Mouse (Mus musculus): ENCODE results near the gene Micu1.

Micu1 gene

DNA sequence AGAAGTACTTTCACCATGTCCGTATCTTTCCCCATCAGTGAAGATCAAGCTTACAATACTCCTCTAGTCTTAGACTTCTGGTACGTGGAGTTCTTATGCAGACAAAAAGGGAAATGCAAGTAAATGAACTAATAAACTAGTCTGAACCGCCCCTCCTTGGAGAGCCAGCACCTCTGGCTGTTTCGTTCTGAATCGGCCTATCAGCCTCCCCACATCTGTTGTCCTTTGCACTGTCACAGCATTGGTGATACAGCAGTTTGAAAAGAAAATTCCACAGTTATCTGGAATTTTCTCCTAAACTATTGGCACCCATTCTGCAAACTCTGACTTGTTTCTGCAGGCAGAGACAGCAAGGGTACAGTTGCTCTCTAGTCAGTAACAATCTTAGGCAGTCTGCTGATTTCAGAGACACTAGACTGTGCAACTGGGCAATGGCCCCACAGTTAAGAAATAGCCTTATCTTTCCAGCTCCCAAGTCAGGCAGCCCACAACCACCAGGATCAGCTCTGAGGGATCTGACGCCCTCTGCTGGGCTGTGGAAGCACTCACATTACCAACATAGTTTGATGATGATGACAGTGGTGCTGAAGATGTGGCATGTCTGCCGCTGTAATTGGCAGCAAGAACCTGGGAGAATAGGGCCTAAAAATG is 112.4 kb downstream of the Micu1 start:
- DNase-seq = peak; percentile 68

DNA sequence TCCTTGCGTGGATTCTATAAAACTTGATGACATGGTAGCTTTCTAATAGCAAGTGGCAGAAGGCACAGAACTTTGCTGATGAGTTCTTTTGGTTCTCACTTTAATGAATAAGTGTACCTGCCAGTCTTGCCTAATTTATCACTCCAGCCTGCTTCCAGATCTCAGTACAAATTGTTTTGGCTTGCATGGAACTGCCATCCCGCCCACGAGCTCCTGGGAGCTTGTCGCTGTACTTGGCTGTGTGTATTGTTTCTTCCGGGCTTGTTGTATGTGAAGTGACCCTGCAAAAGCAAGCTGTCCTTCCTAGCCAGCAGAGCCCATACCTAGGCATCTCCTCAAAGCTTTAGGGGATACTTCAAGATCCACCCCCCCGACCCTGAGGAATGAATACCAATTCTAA is 114.3 kb downstream of the Micu1 start:
- DNase-seq = no peak

DNA sequence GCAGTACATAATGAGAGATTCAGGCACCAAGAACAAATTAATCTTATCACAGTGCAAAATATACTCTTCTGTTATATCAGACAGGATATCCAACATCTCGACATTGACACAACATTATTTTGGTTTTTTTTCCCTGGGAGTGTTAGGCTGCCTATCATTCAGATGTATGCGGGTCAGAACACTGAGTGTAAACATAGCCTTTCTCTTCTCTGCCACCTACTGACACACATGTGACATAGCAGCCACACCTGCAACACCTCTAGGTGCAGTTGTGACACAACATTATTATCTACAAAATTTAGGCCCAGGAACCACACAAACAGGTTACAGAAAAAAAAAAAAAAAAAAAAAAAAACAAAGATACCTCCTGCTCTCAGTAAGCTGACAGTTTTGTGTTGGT is 115.3 kb downstream of the Micu1 start:
- DNase-seq = no peak

DNA sequence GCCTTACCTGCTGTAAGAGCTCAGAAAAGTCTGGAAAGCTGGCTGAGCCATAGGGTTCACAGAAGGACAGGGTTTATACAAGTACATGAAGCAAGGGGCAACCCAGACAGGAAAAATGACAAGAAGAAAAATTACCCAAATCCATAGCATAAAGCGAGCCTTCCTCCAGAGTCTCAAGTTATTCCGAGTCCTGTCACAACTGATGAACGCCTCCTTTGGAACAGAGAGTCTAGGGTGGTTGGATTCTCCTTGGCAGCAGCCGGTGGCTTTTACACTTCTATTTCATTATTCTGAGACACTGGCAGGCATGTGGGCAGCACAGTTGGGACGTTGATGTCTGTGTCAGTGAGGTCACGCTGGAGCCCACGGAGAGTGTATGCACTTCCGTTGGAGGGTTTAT is 115.7 kb downstream of the Micu1 start:
- no peak for DNase-seq

DNA sequence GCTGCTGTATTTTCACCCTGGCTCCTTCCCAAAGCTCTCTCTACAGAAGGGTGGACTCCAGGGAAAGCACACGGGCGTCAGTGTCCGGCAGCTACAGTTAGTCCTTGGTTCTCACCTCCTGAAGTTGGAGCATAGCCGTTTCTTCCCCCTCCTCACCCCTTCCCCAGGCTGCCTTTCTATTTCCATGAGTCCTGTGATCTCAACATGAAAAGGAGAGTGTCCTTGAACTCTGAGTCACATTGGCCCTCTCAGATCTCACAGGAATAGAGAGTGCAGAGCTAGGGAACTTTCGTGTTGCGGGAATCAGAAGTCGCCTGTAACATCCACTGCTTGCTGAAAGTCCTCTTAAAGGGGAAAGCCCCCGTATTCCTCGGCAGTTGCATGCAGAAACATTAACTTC is 116.9 kb downstream of the Micu1 start:
- no peak for DNase-seq

DNA sequence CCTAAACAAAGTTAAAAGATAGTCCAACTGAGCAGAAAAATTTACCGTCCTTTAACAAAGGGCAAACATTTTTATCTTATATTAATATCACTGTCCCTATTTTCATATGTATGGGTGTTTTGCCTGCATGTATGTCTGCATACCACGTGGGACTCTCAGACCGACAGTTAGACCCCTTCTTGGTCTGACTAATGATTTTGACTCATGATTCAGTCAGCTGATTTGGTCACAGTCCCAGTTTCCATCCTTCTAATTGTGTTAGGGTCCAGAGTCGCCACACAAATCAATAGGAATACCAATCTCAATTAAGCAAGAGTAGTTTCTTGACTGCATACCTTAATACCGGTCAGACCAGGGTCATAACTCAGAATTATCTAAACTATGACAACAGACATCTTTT is 118.6 kb downstream of the Micu1 start:
- no peak for DNase-seq

DNA sequence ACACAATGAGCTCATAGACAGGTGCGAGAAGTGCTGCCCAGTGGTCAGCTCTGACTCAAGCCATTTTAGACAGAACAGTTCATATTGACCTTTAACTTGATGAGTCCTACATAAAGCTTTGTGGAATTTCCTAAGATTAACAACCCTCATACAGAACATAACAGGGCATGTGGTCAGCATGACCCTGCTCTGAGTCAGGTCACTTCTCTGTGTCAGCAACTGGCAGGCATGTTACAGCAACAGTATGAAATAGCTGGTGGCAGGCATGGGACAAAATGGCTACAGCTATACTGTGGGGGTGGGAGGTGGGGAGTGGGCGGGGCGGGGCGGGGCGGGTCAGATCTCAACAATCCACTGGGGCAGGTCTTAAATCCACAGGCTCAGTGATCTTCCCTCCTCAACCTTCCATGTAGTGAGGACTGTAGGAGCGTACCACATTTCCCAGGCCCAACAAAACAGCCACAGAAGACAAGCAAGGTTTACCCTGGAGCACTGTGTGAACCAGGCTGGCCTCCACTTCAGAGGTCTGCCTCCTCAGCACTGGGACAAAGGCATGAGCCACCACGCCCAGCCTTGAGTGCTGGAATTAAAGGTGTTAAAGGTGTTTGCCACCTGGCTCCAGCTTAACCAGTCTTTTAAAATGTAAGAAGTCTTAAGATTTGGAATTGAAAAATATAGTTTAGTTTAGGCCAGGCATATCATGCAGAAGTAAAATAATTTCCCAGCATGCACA is 119.2 kb downstream of the Micu1 start:
- DNase-seq = no peak

DNA sequence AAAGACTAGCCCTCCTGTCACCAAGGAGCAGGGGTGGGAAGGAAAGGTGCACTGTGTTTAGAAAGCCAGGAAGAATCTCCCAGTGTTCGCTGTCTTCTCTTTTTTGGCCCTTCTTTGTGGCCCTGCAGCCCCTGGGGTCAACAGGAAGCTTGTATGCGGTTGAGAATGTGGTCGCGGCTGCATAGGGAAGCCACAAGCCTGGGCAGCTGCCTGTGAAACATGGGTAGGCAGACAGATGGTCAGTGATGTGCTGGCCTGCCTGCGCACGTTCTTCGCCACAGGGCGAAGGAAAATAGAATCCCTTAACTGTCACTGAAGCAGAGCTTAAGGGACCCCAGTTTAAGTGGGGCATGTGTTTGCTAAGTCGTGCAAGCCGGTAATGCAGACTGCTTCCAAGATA is 120.6 kb downstream of the Micu1 start:
- no peak for DNase-seq

DNA sequence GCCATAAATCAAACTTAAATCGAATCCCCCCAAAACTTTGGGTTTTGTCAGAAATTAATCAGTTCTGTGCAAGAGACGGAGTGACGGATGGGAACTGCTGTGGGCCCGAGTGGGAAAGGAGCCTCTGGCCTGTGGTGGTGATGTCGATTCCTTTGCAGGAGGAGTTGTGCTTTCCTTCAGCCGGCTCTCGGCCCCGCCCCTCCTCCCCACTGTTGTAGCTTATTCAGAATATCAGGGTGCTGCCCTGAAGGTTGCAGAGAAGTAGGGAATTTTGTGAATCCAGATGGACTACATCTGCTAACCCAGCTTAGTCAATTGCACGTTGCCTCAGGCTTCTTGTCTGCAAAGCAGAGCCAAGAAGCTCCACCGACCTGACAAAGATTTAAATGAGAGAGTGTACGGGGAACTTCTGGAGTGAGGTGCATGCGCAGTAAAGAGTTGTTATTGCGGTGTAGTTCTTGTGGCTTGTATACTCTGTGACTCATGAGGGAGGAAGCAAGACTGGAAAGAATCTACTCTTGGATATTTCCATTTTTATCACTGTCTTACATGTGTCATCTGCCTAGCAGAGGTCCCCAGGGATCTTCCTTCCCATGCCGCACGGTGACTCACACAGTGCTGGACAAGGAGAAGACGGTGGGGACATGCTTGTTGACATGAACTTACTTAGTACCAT is 123.0 kb downstream of the Micu1 start:
- no peak for DNase-seq

DNA sequence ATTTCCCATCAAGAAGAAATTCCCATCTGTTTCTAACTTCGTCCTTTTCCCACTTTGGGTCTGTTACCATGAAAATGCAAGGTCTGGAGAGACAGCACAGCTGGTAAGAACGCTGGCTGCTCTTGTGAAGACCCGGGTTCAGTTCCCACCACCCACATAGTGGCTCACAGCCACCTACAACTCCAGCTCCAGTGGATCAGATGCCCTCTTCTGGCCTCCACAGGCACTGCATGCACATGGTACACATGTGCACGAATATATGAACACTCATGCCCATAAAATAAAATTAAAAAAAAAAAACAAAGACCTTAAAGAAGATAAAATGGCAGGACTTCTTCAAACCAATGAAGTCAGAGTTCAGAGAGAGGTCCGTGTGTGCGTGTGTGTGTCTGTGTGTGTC is 127.6 kb downstream of the Micu1 start:
- DNase-seq = no peak

DNA sequence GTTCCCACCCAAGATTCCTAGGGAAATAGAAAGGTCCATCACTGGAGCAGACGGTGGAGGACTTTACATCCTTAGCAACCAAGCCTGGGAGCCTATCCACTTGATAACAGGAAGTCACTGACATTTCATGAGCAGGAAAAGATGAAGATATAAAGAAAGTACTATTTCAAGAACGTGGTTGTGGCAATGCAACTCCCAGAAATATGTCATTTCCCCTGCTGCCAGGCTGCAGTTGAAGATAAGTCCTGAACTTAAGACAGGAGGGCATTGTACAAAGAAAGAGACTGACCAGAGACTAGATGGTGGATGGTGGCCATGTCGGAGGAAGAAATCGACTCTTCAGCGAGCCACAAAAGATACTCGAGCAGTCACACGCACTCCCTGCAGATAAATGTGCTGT is 129.7 kb downstream of the Micu1 start:
- no peak for DNase-seq

DNA sequence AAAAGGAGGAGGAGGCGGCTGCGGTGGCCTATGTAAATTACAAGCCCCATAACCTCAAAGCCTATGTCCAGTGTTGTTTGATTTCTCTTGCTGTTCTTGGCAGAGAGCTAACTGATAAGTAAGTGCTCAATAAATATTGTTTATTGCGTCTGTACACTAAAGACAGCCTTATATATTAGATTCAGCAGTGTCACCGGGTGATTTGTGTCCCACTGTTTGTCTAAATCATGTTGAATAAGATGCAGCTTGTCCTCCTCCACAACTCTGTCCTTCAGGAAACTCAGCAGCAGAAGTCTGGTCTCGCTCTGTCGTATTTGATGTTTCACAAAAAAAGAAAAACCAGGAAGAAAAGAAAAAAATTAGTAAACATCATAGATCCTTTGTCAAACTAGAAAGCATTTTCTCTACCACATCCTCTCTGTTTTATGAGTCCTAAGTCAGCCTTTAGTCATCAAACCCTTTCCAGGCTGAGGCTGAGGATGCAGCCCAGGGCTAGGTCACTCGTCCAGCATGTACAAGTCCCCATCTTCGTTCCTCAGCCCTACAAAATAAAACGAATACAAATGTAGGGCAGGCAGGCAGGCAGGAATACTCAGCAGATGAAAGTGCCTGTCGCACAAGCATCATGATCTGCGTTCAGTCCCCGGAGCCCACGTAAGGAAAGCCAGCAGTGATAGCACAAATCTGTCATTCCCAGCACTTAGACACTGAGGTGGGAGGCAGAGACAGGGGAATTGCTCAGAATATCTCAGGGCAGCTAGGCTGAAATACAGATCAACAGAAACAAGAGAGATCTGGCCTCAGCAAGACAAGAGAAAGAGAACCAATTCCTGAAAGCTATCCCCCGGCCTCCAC is 133.3 kb downstream of the Micu1 start:
- DNase-seq = no peak

DNA sequence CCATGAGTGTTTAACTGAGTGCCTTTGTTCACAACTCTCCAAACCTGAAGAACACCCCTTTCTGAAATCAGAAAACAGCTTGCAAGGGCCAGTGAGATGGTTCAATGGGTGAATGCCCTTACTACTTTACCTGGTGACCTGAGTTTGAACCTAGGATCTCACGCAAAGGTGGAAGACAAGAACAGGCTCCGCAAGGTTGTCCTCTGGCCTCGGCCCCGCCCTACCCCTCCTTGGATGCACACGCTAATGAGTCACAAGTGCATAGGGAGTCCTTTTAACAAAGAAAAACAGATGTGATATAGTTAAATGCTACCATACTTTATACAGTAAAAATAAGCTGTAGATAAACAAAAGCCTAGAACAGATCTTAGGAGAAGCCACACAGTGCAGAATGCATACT is 135.2 kb downstream of the Micu1 start:
- DNase-seq = no peak

DNA sequence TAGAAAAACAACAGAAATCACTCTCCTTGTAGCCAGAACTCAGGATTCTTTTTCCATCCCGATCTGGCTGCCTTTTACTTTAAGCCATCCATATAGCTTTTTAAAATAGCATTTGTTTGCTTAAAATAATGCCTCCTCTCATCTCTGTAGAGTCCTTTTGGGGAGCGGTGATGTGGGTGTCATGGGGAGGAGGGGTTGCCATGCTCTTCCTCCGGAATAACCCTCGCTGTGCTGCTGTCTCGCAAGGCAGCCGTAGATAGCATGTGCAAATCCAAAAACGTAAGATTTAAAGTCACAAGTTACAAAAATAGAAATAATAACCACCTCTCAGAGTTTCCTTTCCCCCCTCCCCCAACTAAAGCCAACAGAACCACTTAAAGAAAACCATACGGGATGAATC is 139.2 kb downstream of the Micu1 start:
- DNase-seq = no peak

DNA sequence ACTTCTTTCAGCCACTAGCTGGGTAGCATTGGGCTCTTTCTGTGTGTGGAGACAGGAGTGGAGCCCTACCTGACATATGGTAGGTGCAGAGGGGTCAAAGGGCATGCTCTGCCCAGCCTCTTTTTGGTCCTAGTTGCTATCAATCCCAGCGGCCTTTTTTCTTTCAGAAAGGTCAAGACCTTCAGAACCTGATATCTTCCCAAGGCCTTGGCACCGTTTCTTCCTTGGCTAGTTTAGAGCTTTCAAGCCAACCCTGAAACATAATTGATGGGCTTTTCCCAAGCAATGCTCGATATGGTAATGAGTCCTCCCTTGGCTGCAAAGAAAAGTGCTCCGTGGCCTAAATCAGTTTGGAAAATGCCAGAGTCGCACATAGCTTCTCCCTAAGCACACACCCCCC is 140.8 kb downstream of the Micu1 start:
- no peak for DNase-seq

DNA sequence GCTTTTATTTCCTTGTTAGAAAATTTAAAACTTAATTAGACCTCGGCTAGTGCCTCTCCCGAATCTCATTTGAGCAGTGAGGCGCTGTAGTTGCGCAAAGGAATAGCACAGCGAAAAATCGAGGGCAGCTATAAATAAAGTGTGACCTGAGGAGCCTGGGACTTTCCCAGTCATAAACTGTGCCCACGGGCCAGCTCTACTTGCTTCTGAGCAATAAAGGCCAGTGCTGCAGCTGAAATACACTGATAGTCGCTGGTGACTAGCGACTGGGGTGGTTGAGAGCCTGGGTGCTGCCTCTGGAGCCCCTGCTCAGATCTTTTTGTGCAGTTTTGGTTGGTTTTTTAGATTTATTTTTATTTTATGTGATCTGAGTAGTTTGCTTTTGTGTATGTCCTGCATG is 142.4 kb downstream of the Micu1 start:
- DNase-seq = no peak

DNA sequence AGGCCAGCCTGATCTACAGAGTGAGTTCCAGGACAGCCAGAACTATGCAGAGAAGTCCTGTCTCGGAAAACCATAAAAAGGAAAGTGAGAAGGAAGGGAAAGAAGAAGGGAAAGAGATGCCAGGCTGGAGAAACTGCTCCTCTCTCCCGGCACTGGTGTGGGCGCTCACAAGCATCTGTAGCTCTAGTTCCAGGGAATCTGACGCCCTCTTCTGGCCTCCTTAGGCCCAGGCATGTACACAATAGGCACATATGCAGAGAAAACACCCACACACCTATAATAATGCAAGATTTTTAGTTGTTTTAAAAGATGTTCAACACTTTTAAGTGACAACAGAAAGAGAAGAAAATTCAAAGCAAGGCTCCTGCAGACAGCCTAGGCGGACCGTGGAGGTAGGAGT is 144.1 kb downstream of the Micu1 start:
- peak; percentile 15 for DNase-seq

DNA sequence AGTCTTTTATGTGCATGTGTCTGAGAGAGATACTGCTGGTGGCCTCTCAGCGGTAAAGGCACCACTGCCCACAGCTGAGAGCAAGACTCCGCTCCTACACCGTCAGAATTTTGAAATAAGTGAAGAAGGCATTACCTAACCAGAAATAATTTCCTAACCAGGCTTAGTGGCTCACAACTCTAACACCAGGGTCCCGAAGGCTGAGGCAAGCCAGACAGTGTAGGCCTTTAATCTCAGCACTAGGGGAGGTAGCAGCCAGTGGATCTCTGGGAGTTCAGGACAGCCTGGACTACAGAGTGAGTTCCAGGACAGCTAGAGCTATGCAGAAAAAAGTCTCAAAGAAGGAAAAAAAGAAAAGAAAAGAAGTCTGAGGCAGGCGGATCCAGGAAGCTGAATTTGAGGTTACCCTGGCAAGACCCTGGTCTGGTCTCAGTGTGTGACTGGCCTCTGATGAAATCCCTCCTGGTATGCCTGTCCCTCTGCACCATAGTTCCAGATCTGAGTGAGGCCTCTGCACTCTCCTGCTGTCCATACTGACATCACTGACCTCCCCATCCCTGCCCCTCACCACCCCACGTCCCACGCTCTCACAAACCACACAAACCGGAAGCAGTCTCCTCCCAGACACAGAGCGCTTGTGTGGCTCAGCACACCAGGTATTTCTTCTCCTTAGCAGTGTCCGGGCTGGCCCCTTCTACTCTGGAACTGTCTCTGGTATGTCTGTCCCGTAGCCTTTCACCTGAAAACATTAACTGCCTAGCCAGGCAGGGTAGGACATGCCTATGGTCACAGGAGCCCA is 146.0 kb downstream of the Micu1 start:
- DNase-seq = no peak

DNA sequence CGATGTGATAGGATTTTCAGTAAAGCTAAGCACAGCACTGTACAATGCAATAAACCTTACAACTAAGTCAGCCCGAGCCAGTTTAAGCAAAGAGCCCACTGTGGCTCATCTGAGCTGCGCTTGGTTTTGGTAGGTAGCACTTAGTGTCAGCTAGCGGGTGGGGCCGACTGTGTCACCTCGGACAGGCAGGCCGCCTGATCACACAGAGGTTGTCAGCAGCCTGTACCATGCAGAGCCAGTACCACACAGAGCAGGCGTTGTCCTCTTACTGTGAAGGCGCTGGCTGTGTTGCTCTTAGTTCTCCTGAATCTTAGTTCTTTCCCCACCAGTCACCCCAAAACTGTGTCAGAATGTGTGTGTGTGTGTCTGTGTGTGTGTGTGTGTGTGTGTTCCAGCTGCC is 146.7 kb downstream of the Micu1 start:
- no peak for DNase-seq

DNA sequence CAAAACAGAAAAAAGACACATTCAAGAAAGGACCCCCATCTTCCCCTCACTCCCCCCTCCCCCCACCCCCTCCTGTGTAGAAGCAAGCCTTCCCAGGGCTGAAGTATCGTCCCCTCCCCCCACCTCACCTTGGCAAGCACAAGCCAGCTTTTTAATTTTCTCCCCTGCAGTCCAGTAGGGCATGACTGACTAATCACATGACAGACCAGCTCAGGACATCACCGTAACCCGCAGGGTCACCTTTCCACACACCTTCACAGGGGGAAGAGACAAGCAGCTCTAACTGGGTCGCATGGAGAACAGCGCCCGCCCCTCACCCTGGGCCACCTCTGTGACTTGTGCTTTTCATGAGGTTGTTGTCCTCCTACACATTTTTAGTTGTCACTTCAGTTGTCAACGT is 147.1 kb downstream of the Micu1 start:
- no peak for DNase-seq

DNA sequence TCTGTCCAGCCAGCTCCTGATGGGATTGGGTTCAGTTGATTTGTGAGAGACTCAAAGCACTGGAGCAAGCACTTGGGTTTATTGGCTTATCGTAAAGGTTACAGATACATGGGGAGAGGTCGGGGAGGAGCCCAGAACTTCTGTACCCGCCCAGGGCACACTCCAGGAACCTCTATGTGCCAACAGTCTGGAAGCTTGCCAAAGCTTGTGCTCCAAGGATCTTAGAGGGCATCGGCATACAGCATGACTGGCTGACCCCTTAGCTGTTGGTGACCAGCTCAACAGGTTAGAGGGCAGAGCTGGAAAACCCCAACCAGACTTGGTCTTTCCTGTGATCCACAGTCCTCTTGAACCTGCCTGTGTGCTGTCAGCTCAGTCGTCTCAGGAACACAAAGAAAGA is 154.9 kb downstream of the Micu1 start:
- DNase-seq = no peak

DNA sequence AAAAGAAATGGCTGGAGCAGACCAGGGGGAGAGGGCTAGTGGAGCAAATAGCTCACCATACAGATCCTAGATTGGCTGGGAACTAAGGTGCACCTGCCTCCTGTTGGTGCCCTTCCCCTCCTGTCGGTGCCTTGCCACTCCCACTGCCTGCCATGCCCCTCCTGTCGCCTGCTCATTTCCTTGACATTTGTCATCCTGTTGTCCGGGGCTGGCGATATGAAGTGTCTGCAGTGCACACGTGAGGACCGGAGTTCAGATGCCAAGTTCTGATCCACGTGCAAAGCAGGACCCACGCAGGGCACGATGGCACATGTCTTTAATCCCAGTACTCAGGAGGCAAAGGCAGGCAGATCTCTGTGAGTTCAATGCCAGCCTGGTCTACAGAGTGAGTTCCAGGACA is 158.4 kb downstream of the Micu1 start:
- DNase-seq = no peak

DNA sequence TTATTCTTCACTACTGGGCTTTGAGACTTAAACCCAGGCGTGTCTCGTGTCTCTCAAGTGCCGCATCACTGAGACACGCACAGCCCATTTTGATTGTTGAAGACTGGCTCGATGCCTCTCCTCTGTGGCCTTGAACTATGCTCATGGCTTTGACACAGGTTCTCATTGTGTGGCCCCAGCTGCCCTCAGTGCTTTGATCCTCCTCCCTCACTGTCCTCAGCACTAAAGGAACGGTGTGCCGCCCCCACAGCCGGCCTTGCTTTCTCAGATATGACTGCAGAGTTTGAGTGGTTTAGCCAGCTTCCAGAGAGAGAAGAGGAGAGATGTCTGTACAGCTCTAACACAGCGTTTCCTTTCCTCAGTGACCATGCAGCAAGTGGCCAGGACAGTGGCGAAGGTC is 158.9 kb downstream of the Micu1 start:
- DNase-seq = no peak
